ENCODE assay signal across 8 mouse cellular contexts in the genomic region with DNA sequence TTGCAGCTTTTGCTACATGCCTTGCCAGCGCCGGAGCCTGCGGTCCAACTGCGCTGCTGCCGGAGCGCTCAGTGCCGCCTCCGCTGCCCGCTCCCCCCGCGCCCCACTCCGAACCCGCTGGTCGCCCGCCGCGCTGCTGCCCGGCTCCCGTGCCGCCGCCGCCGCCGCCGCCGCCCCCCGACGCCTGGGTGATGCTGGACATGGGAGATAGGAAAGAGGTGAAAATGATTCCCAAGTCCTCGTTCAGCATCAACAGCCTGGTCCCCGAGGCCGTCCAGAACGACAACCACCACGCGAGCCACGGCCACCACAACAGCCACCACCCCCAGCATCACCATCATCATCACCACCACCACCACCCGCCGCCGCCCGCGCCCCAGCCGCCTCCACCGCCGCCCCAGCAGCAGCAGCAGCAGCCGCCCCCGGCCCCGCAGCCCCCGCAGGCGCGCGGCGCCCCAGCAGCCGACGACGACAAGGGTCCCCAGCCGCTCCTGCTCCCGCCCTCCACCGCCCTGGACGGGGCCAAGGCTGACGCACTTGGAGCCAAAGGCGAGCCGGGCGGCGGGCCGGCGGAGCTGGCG. TPM values are rescaled to one million over a fixed set of nuclear protein-coding genes. Genes with fewer than 3 reads are reported as not detected.
A peak's percentile ranks its signal among the peaks of the same experiment; 100 is the strongest.
DNase-seq lines count a peak whose midpoint lies in the region; ATAC-seq lines count a peak whose summit lies in the region.
"Had no signal": no experiment of that assay in that cellular context is flagged by ENCODE, and none has a peak within 500 bp of the region (broad histone marks: within the 10 kb centered on the region; RNA-seq: fewer than 3 reads in every experiment).

No protein-coding gene starts in this region.

- WGBS in liver, embryonic 12.5 days (ENCODE audit: insufficient replicate concordance) = 6% methylated on average over 35 of the region's 66 CpGs
- under 1% methylated on average over 27 of the region's 66 CpGs for WGBS in embryonic facial prominence, embryonic 14.5 days
- WGBS in hindbrain, embryonic 15.5 days = under 1% methylated on average over 63 of the region's 66 CpGs
- 0% methylated on average over 44 of the region's 66 CpGs for WGBS in neural tube, embryonic 14.5 days

- no peak for ATAC-seq in liver, embryonic 12.5 days
- no peak for ATAC-seq in embryonic facial prominence, embryonic 14.5 days (ENCODE audit: low read depth)
- ATAC-seq in hindbrain, embryonic 15.5 days (ENCODE audit: low FRiP score, low read depth) = 0 out of 2 replicates have a peak, but pooled peaks have one; percentile 12
- peak; percentile 7; the same call in 1 of the 2 replicates for ATAC-seq in neural tube, embryonic 14.5 days (ENCODE audit: low read depth)
- ATAC-seq in granulocyte monocyte progenitor cell, adult 5-6 weeks (replicated peaks; ENCODE audit: poor library complexity, severe bottlenecking) = no peak

- H3K4me3 ChIP-seq in liver, embryonic 12.5 days = peak overlapping the region; percentile 38; the same call in 1 of the 2 replicates
- peak overlapping the region; percentile 41 for H3K4me3 ChIP-seq in embryonic facial prominence, embryonic 14.5 days (ENCODE audit: low read depth, low read length)
- peak overlapping the region; percentile 23; the same call in 1 of the 2 replicates for H3K4me3 ChIP-seq in hindbrain, embryonic 15.5 days
- no peak overlapping the region for H3K4me3 ChIP-seq in neural tube, embryonic 14.5 days (ENCODE audit: low read depth, low read length)

- DNase-seq in liver = no peak
- no peak for DNase-seq in embryonic facial prominence, embryonic 14.5 days (ENCODE audit: low spot score)
- no peak for DNase-seq in spleen, postnatal 4 days (ENCODE audit: low spot score in 2 of 2)

- H3K9me3 ChIP-seq in liver, embryonic 12.5 days (replicated peaks) = no peaks in the 10 kb centered on the region
- H3K9me3 ChIP-seq in embryonic facial prominence, embryonic 14.5 days (ENCODE audit: control insufficient read depth, low read length) = no peaks in the 10 kb centered on the region
- H3K9me3 ChIP-seq in hindbrain, embryonic 15.5 days = no peaks in the 10 kb centered on the region
- no peaks in the 10 kb centered on the region for H3K9me3 ChIP-seq in neural tube, embryonic 14.5 days (ENCODE audit: control insufficient read depth, low read length)

- no peaks in the 10 kb centered on the region for H3K36me3 ChIP-seq in liver, embryonic 12.5 days
- H3K36me3 ChIP-seq in embryonic facial prominence, embryonic 14.5 days (ENCODE audit: control insufficient read depth, insufficient read depth, low read length) = no peaks in the 10 kb centered on the region
- H3K36me3 ChIP-seq in hindbrain, embryonic 15.5 days = no peaks in the 10 kb centered on the region
- H3K36me3 ChIP-seq in neural tube, embryonic 14.5 days (ENCODE audit: control insufficient read depth, insufficient read depth, low read length) = no peaks in the 10 kb centered on the region

- H3K9ac ChIP-seq in liver, embryonic 12.5 days = no peak overlapping the region
- H3K9ac ChIP-seq in embryonic facial prominence, embryonic 14.5 days (ENCODE audit: low read depth, low read length) = peak overlapping the region; percentile 42; the same call in 1 of the 2 replicates
- no peak overlapping the region for H3K9ac ChIP-seq in hindbrain, embryonic 15.5 days
- H3K9ac ChIP-seq in neural tube, embryonic 14.5 days (replicated peaks; ENCODE audit: low read depth, low read length) = no peak overlapping the region
- H3K9ac ChIP-seq: liver, embryonic 14.5 days had no signal

- H3K4me1 ChIP-seq in liver, embryonic 12.5 days = peaks cover 11% of the 10 kb centered on the region; the same call in 1 of the 2 replicates
- H3K4me1 ChIP-seq in embryonic facial prominence, embryonic 14.5 days (ENCODE audit: control insufficient read depth, insufficient read depth, low read length) = 0 out of 2 replicates have a peak, but pooled peaks cover 6% of the 10 kb centered on the region
- H3K4me1 ChIP-seq in hindbrain, embryonic 15.5 days (replicated peaks) = peaks cover 10% of the 10 kb centered on the region
- H3K4me1 ChIP-seq in neural tube, embryonic 14.5 days (ENCODE audit: control insufficient read depth, insufficient read depth, low read length) = no peaks in the 10 kb centered on the region

- peaks cover 74% of the 10 kb centered on the region for H3K27me3 ChIP-seq in liver, embryonic 12.5 days (replicated peaks)
- H3K27me3 ChIP-seq in embryonic facial prominence, embryonic 14.5 days (replicated peaks; ENCODE audit: control insufficient read depth, insufficient read depth, low read length) = peaks cover 83% of the 10 kb centered on the region
- H3K27me3 ChIP-seq in hindbrain, embryonic 15.5 days = peaks cover 63% of the 10 kb centered on the region
- peaks cover 64% of the 10 kb centered on the region for H3K27me3 ChIP-seq in neural tube, embryonic 14.5 days (ENCODE audit: control insufficient read depth, insufficient read depth, low read length)

- no peak overlapping the region for H3K27ac ChIP-seq in liver, embryonic 12.5 days
- H3K27ac ChIP-seq in embryonic facial prominence, embryonic 14.5 days (replicated peaks; ENCODE audit: low read depth, low read length) = peak overlapping the region; percentile 61; the same call in 1 of the 2 replicates
- H3K27ac ChIP-seq in hindbrain, embryonic 15.5 days (replicated peaks) = no peak overlapping the region
- no peak overlapping the region for H3K27ac ChIP-seq in neural tube, embryonic 14.5 days (ENCODE audit: low read depth, low read length)
- H3K27ac ChIP-seq: liver, embryonic 14.5 days had no signal

- H3K4me2 ChIP-seq in liver, embryonic 12.5 days = peak overlapping the region; percentile 52
- peak overlapping the region; percentile 55 for H3K4me2 ChIP-seq in embryonic facial prominence, embryonic 14.5 days (ENCODE audit: low read depth, low read length)
- 0 out of 2 replicates have a peak overlapping the region, but pooled peaks have one; percentile 39 for H3K4me2 ChIP-seq in hindbrain, embryonic 15.5 days
- H3K4me2 ChIP-seq in neural tube, embryonic 14.5 days (ENCODE audit: low read depth, low read length) = no peak overlapping the region

RNA-seq across cellular contexts. Expression of gene Gm43517, which starts 0.6 kb away (rescaled TPM):
- not detected in 2 replicates for polyA plus RNA-seq in liver, embryonic 12.5 days (2016; fragmentation: Nextera tagmentation; extraction: Ambion mirVana)
- polyA plus RNA-seq in embryonic facial prominence, embryonic 14.5 days (2014; fragmentation: Nextera tagmentation; extraction: Ambion mirVana) = not detected in 2 replicates
- not detected in 2 replicates for polyA plus RNA-seq in hindbrain, embryonic 15.5 days (2015; fragmentation: Nextera tagmentation; extraction: Ambion mirVana)
- not detected in 2 replicates for polyA plus RNA-seq in neural tube, embryonic 14.5 days (2014; fragmentation: Nextera tagmentation; extraction: Ambion mirVana)
- total RNA-seq in granulocyte monocyte progenitor cell, adult 5-6 weeks (2014; fragmentation: Nextera tagmentation) = not detected in 2 replicates
- total RNA-seq in granulocyte monocyte progenitor cell, adult 5-6 weeks (2017) = not detected in 2 replicates
- polyA plus RNA-seq: liver, embryonic 14.5 days had no signal

RNA-seq across cellular contexts. Expression of gene Foxg1, which starts 1.9 kb away (rescaled TPM):
- 0.06 TPM in 1 of 2 replicates, not detected in the other for polyA plus RNA-seq in liver, embryonic 12.5 days (2016; fragmentation: Nextera tagmentation; extraction: Ambion mirVana)
- 0.81 and 1.4 TPM in 2 replicates for polyA plus RNA-seq in embryonic facial prominence, embryonic 14.5 days (2014; fragmentation: Nextera tagmentation; extraction: Ambion mirVana)
- polyA plus RNA-seq in hindbrain, embryonic 15.5 days (2015; fragmentation: Nextera tagmentation; extraction: Ambion mirVana) = 0.88 TPM in 1 of 2 replicates, not detected in the other
- polyA plus RNA-seq in neural tube, embryonic 14.5 days (2014; fragmentation: Nextera tagmentation; extraction: Ambion mirVana) = not detected in 2 replicates
- total RNA-seq in granulocyte monocyte progenitor cell, adult 5-6 weeks (2014; fragmentation: Nextera tagmentation) = not detected in 2 replicates
- total RNA-seq in granulocyte monocyte progenitor cell, adult 5-6 weeks (2017) = not detected in 2 replicates
- polyA plus RNA-seq: liver, embryonic 14.5 days had no signal

Comparison
In these comparisons a context has a peak if more than half of its experiments do, and no peak if none do; other contexts are left out.
1. ATAC-seq: peak in hindbrain, embryonic 15.5 days (single experiment) and neural tube, embryonic 14.5 days (single experiment); none in liver, embryonic 12.5 days (single experiment), embryonic facial prominence, embryonic 14.5 days (single experiment) and granulocyte monocyte progenitor cell, adult 5-6 weeks (single experiment).